Mouse (Mus musculus) neural tube, embryonic 12.5 days (tissue): ENCODE results near the gene Gm4881. TPM values are rescaled to one million over a fixed set of nuclear protein-coding genes. Genes with fewer than 3 reads are reported as not detected.

ENCODE experiments used
- microRNA-seq: library from miRNA; unstranded; fragments of <30 nt; microRNA quantifications from one replicate; pipeline ENCODE4, GENCODE M21; 2017
- polyA plus RNA-seq: library from polyadenylated mRNA; unstranded; fragments of >200 nt; fragmentation: Nextera tagmentation; extraction: Ambion mirVana; gene quantifications from 2 replicates; pipeline ENCODE4 v1.2.1, GENCODE M21; 2016

Gene Gm4881
- polyA plus RNA-seq, 1 experiment from 2014 or later: 0.84 TPM

Small RNAs within 50 kb of the gene (microRNA-seq; reads per million reads assigned to microRNA genes)
- gene Mir7046 (not detected), gene Mir7047 (not detected)

Other genes with a start within 250 kb of the Gm4881 start
- gene BC049730, start 235.3 kb downstream of the Gm4881 start, polyA plus RNA-seq: not detected in 2 replicates
- gene Gm4763, start 217.6 kb downstream of the Gm4881 start, polyA plus RNA-seq: not detected in 2 replicates
- 0.22 TPM in 1 of 2 replicates, not detected in the other for gene Cd177, start 184.2 kb downstream of the Gm4881 start, polyA plus RNA-seq
- gene Ceacam10, start 167.3 kb downstream of the Gm4881 start, polyA plus RNA-seq: not detected in 2 replicates
- 25.0 and 27.5 TPM in 2 replicates for gene Gm9844, start 82.3 kb downstream of the Gm4881 start, polyA plus RNA-seq
- not detected in 2 replicates for gene Lypd4, start 74.6 kb downstream of the Gm4881 start, polyA plus RNA-seq
- gene Dmrtc2, start 74.4 kb downstream of the Gm4881 start, polyA plus RNA-seq: not detected in 2 replicates
- 1,340 and 1,344 TPM in 2 replicates for gene Rps19, start 60.1 kb downstream of the Gm4881 start, polyA plus RNA-seq
- gene Cd79a, start 47.1 kb downstream of the Gm4881 start, polyA plus RNA-seq: 0.13 and 0.32 TPM in 2 replicates
- gene Arhgef1, start 41.6 kb downstream of the Gm4881 start, polyA plus RNA-seq: 84.4 and 89.5 TPM in 2 replicates
- 151 and 154 TPM in 2 replicates for gene Rabac1, start 28.3 kb upstream of the Gm4881 start, polyA plus RNA-seq
- gene Atp1a3, start 61.5 kb upstream of the Gm4881 start, polyA plus RNA-seq: 110 and 118 TPM in 2 replicates
- 18.6 and 19.5 TPM in 2 replicates for gene Grik5, start 127.9 kb upstream of the Gm4881 start, polyA plus RNA-seq
- 38.7 and 39.2 TPM in 2 replicates for gene Zfp574, start 128.1 kb upstream of the Gm4881 start, polyA plus RNA-seq
- 28.1 and 32.6 TPM in 2 replicates for gene Pou2f2, start 235.2 kb upstream of the Gm4881 start, polyA plus RNA-seq